Mouse (Mus musculus): ENCODE results near the gene Pls3. TPM values are rescaled to one million over a fixed set of nuclear protein-coding genes. Genes with fewer than 3 reads are reported as not detected.

The Pls3 gene
- polyA plus RNA-seq (2015; fragmentation: Nextera tagmentation; extraction: Ambion mirVana): 38.6 and 39.3 TPM in 2 replicates

DNA sequence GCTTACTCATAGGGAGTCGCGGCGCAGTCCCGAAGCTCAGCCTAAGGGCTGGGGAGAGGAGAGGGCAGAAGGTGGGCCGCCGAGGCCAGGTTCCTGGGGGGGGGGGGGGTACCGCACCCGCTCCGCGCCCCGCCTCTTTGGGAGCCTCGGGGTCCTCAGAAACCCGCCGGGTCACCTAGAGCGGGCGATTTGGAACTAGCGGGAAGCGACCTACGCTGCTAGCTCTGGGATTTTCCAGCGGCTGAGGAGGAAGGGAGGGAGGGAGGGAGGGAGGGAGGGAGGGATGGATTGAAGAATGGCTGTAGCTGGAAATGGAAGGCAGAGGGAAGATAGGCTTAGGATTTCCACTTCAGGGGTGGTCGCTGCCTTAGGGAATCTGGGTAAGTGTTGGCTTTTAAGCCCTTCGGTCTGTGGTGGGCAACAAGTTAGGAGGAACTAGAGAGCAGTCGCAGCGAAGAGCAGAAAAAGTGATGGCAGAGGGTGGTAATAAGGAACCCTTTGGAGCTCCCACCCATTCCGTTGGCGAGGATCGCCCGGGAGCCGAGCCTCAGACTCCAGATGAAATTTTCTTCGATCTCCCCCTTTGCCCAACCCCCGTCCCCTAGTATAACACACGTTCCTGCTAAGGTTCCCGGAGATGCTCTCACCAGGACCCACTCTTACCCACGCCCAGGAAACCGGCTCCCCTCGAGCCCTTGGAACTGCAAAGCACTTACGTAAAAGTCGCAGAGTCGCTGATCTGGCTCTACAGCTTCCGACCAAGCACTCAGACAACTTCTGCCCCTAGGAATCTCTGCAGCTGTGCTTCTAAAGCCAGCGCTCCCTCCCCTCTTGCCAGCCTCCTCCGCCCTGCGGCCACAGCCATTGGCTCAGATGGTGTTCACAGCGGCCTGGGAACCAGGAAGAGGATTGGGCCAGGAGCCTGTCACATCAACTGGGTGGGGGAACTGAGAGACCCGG, at the start of gene Pls3:
Gene Pls3, minus strand, starts transcription at position 851 of the 960 bp plus-strand sequence.
- 22% methylated on average over 36 of the region's 45 CpGs for WGBS
- Histone ChIP-seq H3K4me1 (no peaks in the 10 kb centered on the region), H3K36me3 (no peaks in the 10 kb centered on the region), H3K9ac (replicated peaks) (peak within 1 kb of the TSS; percentile 46), H3K4me2 (replicated peaks) (peak within 1 kb of the TSS; percentile 60), H3K27ac (replicated peaks) (peak within 1 kb of the TSS; percentile 52), H3K4me3 (peak within 1 kb of the TSS; percentile 50), H3K9me3 (no peaks in the 10 kb centered on the region), H3K27me3 (no peaks in the 10 kb centered on the region)
- ATAC-seq (replicated peaks): peak; percentile 99

- WGBS: 64% methylated on average over 6 of the region's 6 CpGs
- no peaks in the 10 kb centered on the region for H3K9me3 ChIP-seq
- no peak overlapping the region for H3K9ac ChIP-seq (replicated peaks)
- no peaks in the 10 kb centered on the region for H3K4me1 ChIP-seq
- no peaks in the 10 kb centered on the region for H3K36me3 ChIP-seq
- no peak overlapping the region for H3K4me3 ChIP-seq
- no peak overlapping the region for H3K4me2 ChIP-seq (replicated peaks)
- no peak for ATAC-seq (replicated peaks)
- no peak overlapping the region for H3K27ac ChIP-seq (replicated peaks)
- no peaks in the 10 kb centered on the region for H3K27me3 ChIP-seq
These were observed 20.7 kb upstream of the Pls3 start for GRCm38 (mm10) chrX:75895716-75896115.

- Histone ChIP-seq H3K27ac (replicated peaks) (no peak overlapping the region), H3K36me3 (no peaks in the 10 kb centered on the region), H3K9ac (replicated peaks) (no peak overlapping the region), H3K4me2 (replicated peaks) (peak overlapping the region; percentile 60), H3K27me3 (no peaks in the 10 kb centered on the region), H3K4me1 (no peaks in the 10 kb centered on the region), H3K4me3 (peak overlapping the region; percentile 50), H3K9me3 (no peaks in the 10 kb centered on the region)
- ATAC-seq (replicated peaks): no peak
- WGBS: 27% methylated on average over 5 of the region's 5 CpGs
These were observed 584 bp upstream of the Pls3 start for GRCm38 (mm10) chrX:75875566-75875965.

DNA sequence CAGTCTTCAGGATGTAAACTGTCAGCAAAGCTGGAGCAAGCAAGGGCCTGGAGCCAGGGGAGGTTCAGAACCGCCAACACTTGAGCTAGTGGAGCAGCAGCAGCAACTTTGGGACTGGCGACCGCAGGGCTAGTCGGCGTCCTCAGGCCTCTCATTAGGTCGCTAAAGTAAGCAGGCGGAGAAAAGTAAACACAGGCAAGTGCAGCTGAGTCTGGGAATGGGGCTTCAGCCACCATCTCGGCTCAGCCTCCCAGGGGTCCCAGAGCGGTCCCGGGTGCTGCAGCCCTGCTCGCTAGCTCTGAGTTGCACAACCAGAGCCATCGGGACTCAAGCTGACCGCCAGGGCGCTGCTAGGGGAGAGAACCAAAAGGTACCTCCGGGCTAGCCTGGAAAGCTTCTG, 1.2 kb downstream of the Pls3 start:
- Histone ChIP-seq H3K4me1 (no peaks in the 10 kb centered on the region), H3K27me3 (no peaks in the 10 kb centered on the region), H3K36me3 (no peaks in the 10 kb centered on the region), H3K9me3 (no peaks in the 10 kb centered on the region), H3K4me3 (peak overlapping the region; percentile 50), H3K9ac (replicated peaks) (peak overlapping the region; percentile 46), H3K4me2 (replicated peaks) (peak overlapping the region; percentile 60), H3K27ac (replicated peaks) (no peak overlapping the region)
- WGBS: 17% methylated on average over 15 of the region's 15 CpGs
- ATAC-seq (replicated peaks): peak; percentile 26; the same call in 1 of the 2 replicates

GRCm38 (mm10) chrX:75873253-75873652, 1.7 kb downstream of the Pls3 start:
- Histone ChIP-seq H3K36me3 (no peaks in the 10 kb centered on the region), H3K9ac (replicated peaks) (no peak overlapping the region), H3K4me3 (peak overlapping the region; percentile 50), H3K4me2 (replicated peaks) (peak overlapping the region; percentile 60; the same call in 1 of the 2 replicates), H3K9me3 (no peaks in the 10 kb centered on the region), H3K27me3 (no peaks in the 10 kb centered on the region), H3K4me1 (no peaks in the 10 kb centered on the region), H3K27ac (replicated peaks) (no peak overlapping the region)
- ATAC-seq (replicated peaks): no peak
- WGBS: 30% methylated on average over 4 of the region's 4 CpGs

- no peak overlapping the region for H3K27ac ChIP-seq (replicated peaks)
- no peaks in the 10 kb centered on the region for H3K36me3 ChIP-seq
- no peaks in the 10 kb centered on the region for H3K4me1 ChIP-seq
- WGBS: 79% methylated on average over 2 of the region's 2 CpGs
- no peak for ATAC-seq (replicated peaks)
- H3K9ac ChIP-seq (replicated peaks): no peak overlapping the region
- H3K4me2 ChIP-seq (replicated peaks): no peak overlapping the region
- H3K4me3 ChIP-seq: no peak overlapping the region
- no peaks in the 10 kb centered on the region for H3K27me3 ChIP-seq
- no peaks in the 10 kb centered on the region for H3K9me3 ChIP-seq
These were observed 3.1 kb downstream of the Pls3 start for GRCm38 (mm10) chrX:75871855-75872254.

- Histone ChIP-seq H3K4me3 (no peak overlapping the region), H3K4me2 (replicated peaks) (no peak overlapping the region), H3K9me3 (no peaks in the 10 kb centered on the region), H3K9ac (replicated peaks) (no peak overlapping the region), H3K4me1 (no peaks in the 10 kb centered on the region), H3K27me3 (no peaks in the 10 kb centered on the region), H3K36me3 (no peaks in the 10 kb centered on the region), H3K27ac (replicated peaks) (no peak overlapping the region)
- 89% methylated on average over 3 of the region's 3 CpGs for WGBS
- ATAC-seq (replicated peaks): no peak
These were observed 13.3 kb downstream of the Pls3 start for GRCm38 (mm10) chrX:75861715-75862114.

DNA sequence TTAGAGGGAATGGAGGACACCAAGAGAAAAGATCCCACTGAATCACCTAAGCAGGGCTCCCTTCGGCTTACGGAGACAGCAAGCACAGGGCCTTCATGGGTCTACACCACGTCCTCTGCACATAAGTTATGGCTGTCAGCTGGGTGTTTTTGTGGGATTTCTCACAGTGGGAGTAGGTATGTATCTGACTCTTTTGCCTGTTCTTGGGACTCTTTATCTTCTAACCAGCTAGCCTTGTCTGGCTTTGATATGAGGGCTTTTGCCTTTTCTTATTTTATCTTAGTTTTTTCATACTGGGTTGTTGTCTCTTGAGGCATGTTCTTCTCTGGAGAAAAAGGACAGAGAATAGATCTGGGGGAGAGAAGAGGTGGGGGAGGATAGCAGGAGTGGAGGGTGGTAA, 20.7 kb downstream of the Pls3 start:
- H3K27ac ChIP-seq (replicated peaks): no peak overlapping the region
- no peaks in the 10 kb centered on the region for H3K27me3 ChIP-seq
- H3K4me1 ChIP-seq: no peaks in the 10 kb centered on the region
- no peak overlapping the region for H3K4me2 ChIP-seq (replicated peaks)
- no peak overlapping the region for H3K4me3 ChIP-seq
- H3K9ac ChIP-seq (replicated peaks): no peak overlapping the region
- no peak for ATAC-seq (replicated peaks)
- H3K9me3 ChIP-seq: no peaks in the 10 kb centered on the region
- no peaks in the 10 kb centered on the region for H3K36me3 ChIP-seq
- 89% methylated on average over 3 of the region's 3 CpGs for WGBS

GRCm38 (mm10) chrX:75844290-75844689, 30.7 kb downstream of the Pls3 start:
- WGBS: 86% methylated on average over 4 of the region's 4 CpGs
- ATAC-seq (replicated peaks): no peak
- H3K9ac ChIP-seq (replicated peaks): no peak overlapping the region
- no peak overlapping the region for H3K4me3 ChIP-seq
- no peak overlapping the region for H3K27ac ChIP-seq (replicated peaks)
- no peaks in the 10 kb centered on the region for H3K36me3 ChIP-seq
- no peaks in the 10 kb centered on the region for H3K27me3 ChIP-seq
- no peak overlapping the region for H3K4me2 ChIP-seq (replicated peaks)
- H3K4me1 ChIP-seq: no peaks in the 10 kb centered on the region
- H3K9me3 ChIP-seq: no peaks in the 10 kb centered on the region

- Histone ChIP-seq H3K4me2 (replicated peaks) (no peak overlapping the region), H3K4me3 (no peak overlapping the region), H3K27me3 (no peaks in the 10 kb centered on the region), H3K27ac (replicated peaks) (no peak overlapping the region), H3K9ac (replicated peaks) (no peak overlapping the region), H3K9me3 (no peaks in the 10 kb centered on the region), H3K36me3 (no peaks in the 10 kb centered on the region), H3K4me1 (no peaks in the 10 kb centered on the region)
- 80% methylated on average over 9 of the region's 9 CpGs for WGBS
- no peak for ATAC-seq (replicated peaks)
These were observed 32.1 kb downstream of the Pls3 start for GRCm38 (mm10) chrX:75842835-75843234.

GRCm38 (mm10) chrX:75842120-75842519, 32.9 kb downstream of the Pls3 start:
- Histone ChIP-seq H3K9ac (replicated peaks) (no peak overlapping the region), H3K27me3 (no peaks in the 10 kb centered on the region), H3K4me3 (no peak overlapping the region), H3K36me3 (no peaks in the 10 kb centered on the region), H3K9me3 (no peaks in the 10 kb centered on the region), H3K4me1 (no peaks in the 10 kb centered on the region), H3K27ac (replicated peaks) (no peak overlapping the region), H3K4me2 (replicated peaks) (no peak overlapping the region)
- WGBS: 71% methylated on average over 2 of the region's 2 CpGs
- ATAC-seq (replicated peaks): no peak

DNA sequence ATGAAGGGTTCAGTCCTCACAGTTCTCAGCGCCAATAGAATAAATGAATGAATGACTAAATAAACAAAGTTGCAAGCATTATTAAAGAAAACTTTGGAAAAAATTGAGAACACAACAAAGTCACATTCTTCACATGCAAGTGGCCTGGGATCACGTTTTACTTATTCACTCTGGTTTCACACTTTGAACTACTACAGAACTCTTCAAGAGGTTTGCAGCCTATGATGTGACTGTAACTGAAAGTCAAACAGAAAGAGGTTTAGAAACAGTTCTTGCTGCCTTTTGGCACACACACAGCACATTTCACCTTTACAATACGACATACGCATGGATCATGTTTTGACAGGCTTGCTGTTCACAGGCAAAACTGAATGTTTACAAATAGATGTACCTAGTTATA, 34.7 kb downstream of the Pls3 start:
- H3K4me1 ChIP-seq: no peaks in the 10 kb centered on the region
- no peak overlapping the region for H3K27ac ChIP-seq (replicated peaks)
- no peak for ATAC-seq (replicated peaks)
- H3K27me3 ChIP-seq: no peaks in the 10 kb centered on the region
- no peak overlapping the region for H3K4me3 ChIP-seq
- H3K9me3 ChIP-seq: no peaks in the 10 kb centered on the region
- no peaks in the 10 kb centered on the region for H3K36me3 ChIP-seq
- no peak overlapping the region for H3K9ac ChIP-seq (replicated peaks)
- H3K4me2 ChIP-seq (replicated peaks): no peak overlapping the region
- WGBS: 89% methylated on average over 4 of the region's 4 CpGs

Measured in forebrain, embryonic 15.5 days (tissue).